Mouse (Mus musculus): ENCODE measurements around the gene Hist1h2be. TPM values are rescaled to one million over a fixed set of nuclear protein-coding genes. Genes with fewer than 3 reads are reported as not detected.
"Not testable (repeated sequence)": the region's sequence is repeated elsewhere in the genome, so short reads cannot be mapped to it uniquely, and the experiment has no call there.

Gene Hist1h2be
- polyA plus RNA-seq, 1 experiment from 2014 or later: 0.44 TPM

- ATAC-seq; H3K36me3 ChIP-seq (ENCODE audit: insufficient read depth, low read length); H3K27me3 ChIP-seq (replicated peaks; ENCODE audit: insufficient read depth, low read length); H3K9me3 ChIP-seq (ENCODE audit: low read length): not testable (repeated sequence)
- under 1% methylated on average over 8 of the region's 34 CpGs for WGBS
- peak overlapping the region; percentile 33 for H3K4me3 ChIP-seq (ENCODE audit: low read depth, low read length)
- 0 out of 2 replicates have a peak, but pooled peaks have one; percentile 15 for TF ChIP-seq EP300 (IDR thresholded peaks at IDR 0.05)
- peak overlapping the region; percentile 17; the same call in 1 of the 2 replicates for H3K9ac ChIP-seq (replicated peaks; ENCODE audit: low read depth)
- DNase-seq (ENCODE audit: low spot score): peak; percentile 17
- H3K4me2 ChIP-seq (replicated peaks; ENCODE audit: low read depth, low read length): peak overlapping the region; percentile 64
- peaks cover 11% of the 10 kb centered on the region; the same call in 1 of the 2 replicates for H3K4me1 ChIP-seq (ENCODE audit: insufficient read depth, low read depth, low read length)
- H3K27ac ChIP-seq (ENCODE audit: low read length): peak overlapping the region; percentile 91
Observed at GRCm38 (mm10) chr13:23571504-23572217, 49.3 kb downstream of the Hist1h2be start.

- Histone ChIP-seq H3K4me1 (ENCODE audit: insufficient read depth, low read depth, low read length) (peaks cover 6% of the 10 kb centered on the region; the same call in 1 of the 2 replicates), H3K27ac (ENCODE audit: low read length) (peak within 1 kb of the TSS; percentile 91), H3K4me2 (replicated peaks; ENCODE audit: low read depth, low read length) (peak within 1 kb of the TSS; percentile 64), H3K9me3 (ENCODE audit: low read length) (no peaks in the 10 kb centered on the region), H3K4me3 (ENCODE audit: low read depth, low read length) (peak within 1 kb of the TSS; percentile 33), H3K36me3 (ENCODE audit: insufficient read depth, low read length) (no peaks in the 10 kb centered on the region), H3K27me3 (replicated peaks; ENCODE audit: insufficient read depth, low read length) (no peaks in the 10 kb centered on the region), H3K9ac (replicated peaks; ENCODE audit: low read depth) (peak within 1 kb of the TSS; percentile 34; the same call in 1 of the 2 replicates)
- peak; percentile 72 for TF ChIP-seq EP300 (IDR thresholded peaks at IDR 0.05)
- no peak for TF ChIP-seq CTCF (IDR thresholded peaks at IDR 0.05)
- WGBS: 3% methylated on average over 17 of the region's 18 CpGs
- DNase-seq (ENCODE audit: low spot score): peak; percentile 99
- peak; percentile 87 for ATAC-seq
Observed at GRCm38 (mm10) chr13:23571022-23571503, 49.9 kb downstream of the Hist1h2be start, which contains the start of the genes Hist1h2ae and Hist1h2bg. Gene Hist1h2ae, minus strand, starts transcription at chr13:23571220. Gene Hist1h2bg, plus strand, starts transcription at chr13:23571396.

DNA sequence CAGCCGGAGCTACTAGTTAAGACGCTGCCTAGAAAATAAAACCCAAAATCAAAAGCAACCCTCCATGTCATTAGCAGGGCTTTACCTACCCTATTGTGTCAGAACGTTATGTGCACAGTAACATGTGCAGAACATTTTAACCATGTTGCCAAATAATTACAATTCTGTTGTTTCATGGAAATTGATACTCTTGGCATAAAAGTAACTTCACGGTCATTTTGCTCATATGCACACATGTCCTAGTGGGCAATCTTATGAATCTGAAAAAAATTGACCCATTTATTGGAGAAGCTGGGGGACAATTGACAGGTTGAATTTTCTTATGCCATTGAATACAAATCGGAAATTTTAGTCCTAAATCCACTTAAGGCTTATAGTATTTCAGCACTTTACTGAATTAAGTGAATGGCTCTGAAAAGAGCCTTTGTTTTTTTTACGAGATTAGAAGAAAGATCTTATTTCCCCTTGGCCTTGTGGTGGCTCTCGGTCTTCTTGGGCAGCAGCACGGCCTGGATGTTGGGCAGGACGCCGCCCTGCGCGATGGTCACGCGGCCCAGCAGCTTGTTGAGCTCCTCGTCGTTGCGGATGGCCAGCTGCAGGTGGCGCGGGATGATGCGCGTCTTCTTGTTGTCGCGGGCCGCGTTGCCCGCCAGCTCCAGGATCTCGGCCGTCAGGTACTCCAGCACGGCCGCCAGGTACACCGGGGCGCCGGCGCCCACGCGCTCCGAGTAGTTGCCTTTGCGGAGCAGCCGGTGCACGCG is 50.5 kb downstream of the Hist1h2be start:
- peak overlapping the region; percentile 64 for H3K4me2 ChIP-seq (replicated peaks; ENCODE audit: low read depth, low read length)

GRCm38 (mm10) chr13:23564482-23564881 is 56.4 kb downstream of the Hist1h2be start:
- ATAC-seq: no peak
- no peak for TF ChIP-seq EP300 (IDR thresholded peaks at IDR 0.05)
- TF ChIP-seq CTCF (IDR thresholded peaks at IDR 0.05): no peak
- Histone ChIP-seq H3K27me3 (replicated peaks; ENCODE audit: insufficient read depth, low read length) (no peaks in the 10 kb centered on the region), H3K4me1 (ENCODE audit: insufficient read depth, low read depth, low read length) (no peaks in the 10 kb centered on the region), H3K36me3 (ENCODE audit: insufficient read depth, low read length) (no peaks in the 10 kb centered on the region), H3K27ac (ENCODE audit: low read length) (no peak overlapping the region), H3K9me3 (ENCODE audit: low read length) (no peaks in the 10 kb centered on the region), H3K9ac (replicated peaks; ENCODE audit: low read depth) (no peak overlapping the region), H3K4me3 (ENCODE audit: low read depth, low read length) (no peak overlapping the region), H3K4me2 (replicated peaks; ENCODE audit: low read depth, low read length) (no peak overlapping the region)
- peak; percentile 4 for DNase-seq (ENCODE audit: low spot score)
- 61% methylated on average over 2 of the region's 2 CpGs for WGBS

More for the DNA sequence above, 50.5 kb downstream of the Hist1h2be start:
- H3K27me3 ChIP-seq (replicated peaks; ENCODE audit: insufficient read depth, low read length); H3K9me3 ChIP-seq (ENCODE audit: low read length); H3K36me3 ChIP-seq (ENCODE audit: insufficient read depth, low read length); H3K4me1 ChIP-seq (ENCODE audit: insufficient read depth, low read depth, low read length): not testable (repeated sequence)
- 3% methylated on average over 15 of the region's 41 CpGs for WGBS
- Histone ChIP-seq H3K27ac (ENCODE audit: low read length) (peak overlapping the region; percentile 91), H3K9ac (replicated peaks; ENCODE audit: low read depth) (peak overlapping the region; percentile 34; the same call in 1 of the 2 replicates), H3K4me3 (ENCODE audit: low read depth, low read length) (peak overlapping the region; percentile 33)
- peak; percentile 15 for DNase-seq (ENCODE audit: low spot score)
- TF ChIP-seq CTCF (IDR thresholded peaks at IDR 0.05): peak; percentile 23; the same call in 1 of the 2 replicates
- ATAC-seq: peak; percentile 25

DNA sequence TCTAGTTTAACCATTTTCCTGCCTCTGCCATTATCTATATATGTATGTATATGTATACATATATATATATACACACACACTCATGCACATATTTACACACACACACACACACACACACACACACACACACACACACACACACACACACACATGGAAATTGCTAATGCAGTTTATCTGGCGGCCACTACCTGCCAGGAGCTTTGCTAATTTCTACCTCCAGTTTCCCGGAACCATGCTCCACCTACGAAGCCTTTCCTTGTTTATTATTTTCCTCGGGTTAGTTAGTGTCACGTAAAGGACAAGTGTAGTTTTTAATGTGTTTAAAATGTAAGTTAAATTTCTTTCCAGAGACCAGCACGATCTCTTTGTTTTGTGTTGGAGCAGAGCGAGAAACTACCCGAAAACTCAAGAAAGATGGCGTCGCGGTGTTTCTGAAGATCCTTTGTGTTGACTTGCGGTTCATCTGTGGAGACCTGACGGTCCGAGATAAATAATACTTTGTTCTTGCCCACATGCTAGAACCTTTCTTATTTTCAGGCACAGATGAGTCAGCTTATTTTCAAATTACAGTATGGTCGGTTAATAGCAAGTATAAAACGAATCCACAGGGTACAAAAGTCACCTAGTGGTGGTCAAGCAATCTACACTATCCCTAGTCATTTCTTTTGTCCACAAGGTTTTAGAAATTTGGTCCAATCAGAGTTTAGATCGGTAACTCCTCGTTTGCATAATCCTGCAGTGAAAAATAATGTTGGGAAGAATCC is 58.0 kb downstream of the Hist1h2be start:
- peak overlapping the region; percentile 38 for H3K4me3 ChIP-seq (ENCODE audit: low read depth, low read length)
- no peaks in the 10 kb centered on the region for H3K4me1 ChIP-seq (ENCODE audit: insufficient read depth, low read depth, low read length)
- 2% methylated on average over 18 of the region's 18 CpGs for WGBS
- H3K9ac ChIP-seq (replicated peaks; ENCODE audit: low read depth): peak overlapping the region; percentile 51
- ATAC-seq (peak; percentile 67), DNase-seq (ENCODE audit: low spot score) (peak; percentile 96)
- no peaks in the 10 kb centered on the region for H3K9me3 ChIP-seq (ENCODE audit: low read length)
- no peaks in the 10 kb centered on the region for H3K36me3 ChIP-seq (ENCODE audit: insufficient read depth, low read length)
- H3K4me2 ChIP-seq (replicated peaks; ENCODE audit: low read depth, low read length): peak overlapping the region; percentile 70
- no peaks in the 10 kb centered on the region for H3K27me3 ChIP-seq (replicated peaks; ENCODE audit: insufficient read depth, low read length)
- TF ChIP-seq EP300 (IDR thresholded peaks at IDR 0.05) (no peak; the same call in 1 of the 2 replicates), CTCF (IDR thresholded peaks at IDR 0.05) (peak; percentile 77)
- H3K27ac ChIP-seq (ENCODE audit: low read length): peak overlapping the region; percentile 91
